Mouse (Mus musculus) urinary bladder, postnatal 14 days (tissue): Measurements from ENCODE around the gene Ntrk3.

ENCODE experiments used
- DNase-seq: peaks from one replicate; pipeline ENCODE4 v3.0.0; 2021; ENCODE audit warnings: low spot score

Ntrk3 gene

GRCm38 (mm10) chr7:78361341-78362309, 376.2 kb downstream of the Ntrk3 start:
- DNase-seq, result no peak

- no peak for DNase-seq
Measured at GRCm38 (mm10) chr7:78347464-78347863, 390.3 kb downstream of the Ntrk3 start.

DNA sequence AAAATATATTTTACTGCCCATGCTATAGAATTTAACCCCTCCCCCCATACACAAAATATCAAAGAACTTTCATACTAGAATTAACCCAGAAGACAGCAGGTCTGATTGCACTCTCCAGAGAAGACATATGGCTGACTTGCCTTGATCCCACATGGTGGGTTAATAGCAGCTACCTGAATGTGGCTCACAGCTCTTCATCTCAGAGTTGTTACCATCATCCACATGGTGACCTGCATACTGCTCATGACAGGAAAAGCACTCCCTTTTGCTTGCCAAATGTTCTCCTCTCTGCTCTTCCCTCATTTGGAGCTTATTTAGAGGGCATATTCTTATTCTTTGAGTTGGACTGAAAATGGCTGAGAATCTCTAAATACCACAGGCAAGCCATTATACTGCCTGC, 404.4 kb downstream of the Ntrk3 start:
- DNase-seq, result no peak

DNA sequence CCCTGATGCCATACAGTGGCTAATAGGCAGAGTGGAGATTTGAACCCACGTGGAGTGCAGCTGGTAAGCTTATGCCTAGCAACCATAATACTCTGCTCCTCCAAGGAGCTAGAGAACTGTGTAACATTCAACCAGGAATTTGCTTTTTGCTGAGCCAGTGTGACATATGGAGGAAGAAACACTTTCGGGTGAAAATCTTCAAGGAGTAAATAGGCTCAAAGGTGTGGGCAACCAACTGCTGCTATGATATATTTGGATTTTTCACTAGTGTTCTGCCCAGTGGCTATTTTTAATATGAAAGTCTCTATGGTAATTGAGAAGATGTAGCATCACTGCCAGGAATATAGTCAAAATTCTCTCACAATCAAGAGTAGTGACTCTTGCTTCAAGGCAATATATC, 409.5 kb downstream of the Ntrk3 start:
- no peak for DNase-seq

GRCm38 (mm10) chr7:78326185-78326584, 411.6 kb downstream of the Ntrk3 start:
- no peak for DNase-seq

DNA sequence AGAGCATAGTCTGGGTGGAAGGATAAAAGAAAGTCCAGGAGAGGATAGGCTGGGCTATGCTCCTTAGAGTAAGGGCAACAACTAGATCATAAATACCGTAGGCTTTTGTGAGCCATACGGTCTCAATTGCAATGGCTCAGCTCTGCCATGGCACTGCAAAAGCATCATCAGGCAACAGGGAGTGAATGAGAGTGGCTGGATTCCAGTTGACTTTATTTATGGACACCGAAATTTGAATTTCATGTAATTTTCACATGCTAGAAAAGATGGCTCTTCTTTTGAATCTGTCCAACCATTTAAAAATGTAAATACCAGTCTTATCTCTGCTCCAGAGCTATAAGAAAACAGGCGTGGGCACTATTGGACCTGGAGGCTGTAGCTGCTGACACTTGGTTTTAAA, 419.2 kb downstream of the Ntrk3 start:
- DNase-seq, result no peak

DNA sequence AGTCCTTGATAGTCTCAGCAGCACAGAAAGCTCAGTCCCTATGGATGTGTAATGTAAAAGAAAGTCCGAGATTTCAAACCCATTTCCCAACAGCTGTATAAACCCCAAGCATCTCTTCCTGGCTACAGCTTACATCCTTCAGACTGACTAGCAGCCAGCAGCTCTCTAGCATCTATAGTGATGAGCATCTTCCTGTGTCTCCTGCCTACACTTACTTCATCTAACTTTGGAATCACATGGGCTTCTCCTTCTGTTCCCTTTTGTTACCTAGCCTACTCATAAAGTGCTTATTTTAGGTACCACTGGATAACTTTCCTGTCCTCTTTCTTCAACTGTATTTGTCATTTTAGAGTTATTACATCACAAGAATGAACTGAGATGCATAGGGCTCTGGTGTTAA, 432.0 kb downstream of the Ntrk3 start:
- DNase-seq, result no peak

DNA sequence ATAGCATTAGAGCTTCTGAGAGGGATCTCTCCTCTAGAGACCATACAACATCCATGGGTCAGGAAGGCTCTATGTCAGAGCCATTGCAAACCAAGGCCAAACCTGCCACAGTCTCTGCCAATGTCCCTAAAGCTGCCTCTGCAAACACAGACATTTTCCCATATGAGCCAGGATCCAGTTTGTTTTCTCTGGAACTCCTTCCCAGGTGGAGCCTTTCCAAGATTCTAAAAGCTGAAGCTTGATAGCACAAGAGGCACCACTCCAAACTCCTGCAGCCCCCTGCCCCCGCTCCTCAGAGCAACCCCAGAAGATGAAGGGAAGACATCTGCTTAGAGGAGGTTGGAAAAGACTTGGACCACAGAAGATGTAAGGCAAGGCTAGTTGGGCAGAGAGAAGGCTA, 432.8 kb downstream of the Ntrk3 start:
- DNase-seq, result no peak

DNA sequence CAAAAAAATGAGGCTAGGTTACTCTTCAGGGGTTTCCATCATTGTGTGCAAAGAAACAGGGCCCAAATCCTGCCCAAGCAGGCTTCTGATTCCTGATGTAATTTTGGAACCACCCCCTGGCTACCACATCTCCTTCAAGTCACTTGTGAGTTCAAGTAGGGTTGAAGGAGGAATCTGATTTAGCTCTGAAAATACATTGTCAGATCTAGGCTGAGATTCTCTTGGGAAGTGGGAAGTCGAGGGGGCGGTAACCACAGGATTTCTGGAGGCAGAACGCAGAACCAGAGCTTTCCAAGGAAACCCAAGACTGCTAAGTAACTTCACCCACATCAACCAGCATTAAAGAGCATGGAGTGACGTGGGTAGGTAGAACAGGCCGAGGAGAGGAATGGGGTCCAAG, 440.5 kb downstream of the Ntrk3 start:
- no peak for DNase-seq

- no peak for DNase-seq
Measured at GRCm38 (mm10) chr7:78294322-78294721, 443.5 kb downstream of the Ntrk3 start.

DNA sequence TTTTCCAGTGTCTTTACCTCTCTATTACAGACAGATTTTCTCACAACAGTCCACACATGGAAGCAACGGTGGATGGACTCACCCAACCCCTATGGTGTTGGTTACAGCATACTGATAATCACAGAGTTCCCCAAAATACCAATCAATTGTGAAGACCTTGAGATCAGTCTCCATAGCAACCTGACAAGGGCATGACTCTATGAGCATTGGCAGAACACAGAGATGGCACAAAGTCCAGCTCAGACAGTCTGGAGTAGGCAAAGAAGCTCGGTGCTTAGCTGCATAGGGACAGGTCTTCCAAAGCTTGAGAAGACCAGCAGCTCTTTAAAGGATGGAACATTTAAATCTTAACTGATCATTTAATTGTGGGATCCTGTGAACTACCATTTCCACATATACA, 447.6 kb downstream of the Ntrk3 start:
- DNase-seq, result no peak

DNA sequence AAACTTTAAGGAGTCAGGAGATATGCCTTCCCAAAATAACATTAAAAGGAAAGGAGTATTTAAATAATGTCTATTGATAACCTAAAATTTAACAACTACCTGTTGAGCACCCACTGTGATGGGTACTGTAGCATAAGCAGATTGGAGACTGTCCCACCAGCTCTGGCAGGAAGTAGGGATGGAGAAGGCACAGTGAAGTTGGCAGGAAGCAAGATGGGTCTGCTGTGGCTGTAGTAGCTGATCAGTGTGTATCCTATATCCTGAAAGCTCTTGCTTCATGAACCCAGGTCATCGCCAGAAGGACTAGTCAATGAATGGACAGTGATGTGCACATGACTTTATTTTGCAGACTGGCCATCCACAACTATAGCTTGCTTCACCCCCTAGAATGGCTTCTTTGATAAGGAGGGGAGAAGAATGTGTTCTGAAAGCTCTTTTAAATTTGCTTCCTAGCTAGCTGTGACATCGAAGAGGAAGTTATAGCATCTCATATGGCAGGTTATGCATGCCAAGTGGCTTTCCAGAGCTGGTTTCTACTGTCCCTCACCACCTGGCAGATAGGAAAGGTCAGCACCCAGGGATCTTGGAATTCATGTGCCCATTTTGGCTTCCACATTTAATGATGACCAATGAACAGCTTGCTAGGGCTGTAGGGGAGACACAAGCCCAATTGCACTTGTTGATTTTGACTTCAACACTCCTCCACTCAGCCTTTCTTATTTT, 451.1 kb downstream of the Ntrk3 start:
- DNase-seq, result no peak

- no peak for DNase-seq
Measured at GRCm38 (mm10) chr7:78269506-78270250, 468.1 kb downstream of the Ntrk3 start.

GRCm38 (mm10) chr7:78267461-78268007, 470.3 kb downstream of the Ntrk3 start:
- DNase-seq, result no peak

DNA sequence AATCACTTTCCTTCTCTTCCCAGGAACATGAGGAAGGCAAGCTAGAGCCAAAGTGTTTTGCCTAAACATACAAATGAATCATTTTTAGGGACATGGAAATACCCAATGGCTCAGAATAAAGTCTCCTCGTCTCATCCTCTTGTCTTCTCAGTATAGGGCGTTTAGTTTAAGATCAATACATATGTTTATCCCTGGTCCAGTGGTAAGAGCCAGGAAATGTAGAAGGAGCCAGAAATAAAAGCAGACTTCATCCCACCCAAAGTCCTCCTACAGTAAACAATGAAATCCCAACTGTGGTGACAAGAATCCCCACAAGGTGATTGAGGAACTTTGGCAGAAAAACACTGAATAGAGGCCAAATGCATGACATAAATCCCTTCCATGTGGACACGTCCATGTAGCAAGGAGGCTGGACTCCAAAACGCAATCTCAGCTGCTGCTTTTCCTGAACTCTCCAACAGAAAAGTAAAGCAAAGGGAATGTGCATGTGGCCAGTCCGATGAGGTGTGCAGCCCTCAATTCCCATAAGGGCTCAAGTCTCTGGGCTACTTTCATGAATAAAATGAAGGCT, 473.3 kb downstream of the Ntrk3 start:
- no peak for DNase-seq

GRCm38 (mm10) chr7:78261420-78262125, 476.2 kb downstream of the Ntrk3 start:
- DNase-seq, result no peak

GRCm38 (mm10) chr7:78258151-78258550, 479.7 kb downstream of the Ntrk3 start:
- DNase-seq, result no peak

DNA sequence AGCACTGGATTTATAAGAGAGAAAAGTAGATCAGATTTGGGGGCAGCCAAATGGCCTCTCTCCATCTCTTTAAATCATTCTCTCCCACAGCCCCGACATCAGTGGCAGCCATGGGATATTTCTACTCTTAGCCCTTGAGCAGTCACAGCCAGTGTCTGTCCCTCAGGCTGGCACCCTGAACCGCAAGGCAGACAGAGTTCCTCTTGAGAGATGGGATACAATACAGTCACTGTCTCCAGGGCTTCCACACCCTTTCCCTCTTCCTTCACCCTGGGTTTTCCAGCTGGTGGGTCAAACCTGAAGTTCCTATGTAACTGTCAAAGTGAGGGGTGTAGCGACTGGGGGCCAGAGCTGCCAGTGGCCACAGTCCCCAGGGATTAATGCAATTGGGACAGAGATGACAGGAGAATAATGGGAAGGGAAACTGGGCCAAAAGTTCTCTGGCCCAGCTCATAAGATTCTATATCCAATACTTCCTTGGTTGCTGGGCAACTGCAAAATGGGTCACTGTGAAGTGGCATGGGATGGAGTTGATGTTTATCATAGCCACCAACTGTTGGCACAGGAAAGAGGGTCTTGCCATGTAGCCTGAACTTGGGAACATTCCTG, 483.9 kb downstream of the Ntrk3 start:
- DNase-seq, result no peak

DNA sequence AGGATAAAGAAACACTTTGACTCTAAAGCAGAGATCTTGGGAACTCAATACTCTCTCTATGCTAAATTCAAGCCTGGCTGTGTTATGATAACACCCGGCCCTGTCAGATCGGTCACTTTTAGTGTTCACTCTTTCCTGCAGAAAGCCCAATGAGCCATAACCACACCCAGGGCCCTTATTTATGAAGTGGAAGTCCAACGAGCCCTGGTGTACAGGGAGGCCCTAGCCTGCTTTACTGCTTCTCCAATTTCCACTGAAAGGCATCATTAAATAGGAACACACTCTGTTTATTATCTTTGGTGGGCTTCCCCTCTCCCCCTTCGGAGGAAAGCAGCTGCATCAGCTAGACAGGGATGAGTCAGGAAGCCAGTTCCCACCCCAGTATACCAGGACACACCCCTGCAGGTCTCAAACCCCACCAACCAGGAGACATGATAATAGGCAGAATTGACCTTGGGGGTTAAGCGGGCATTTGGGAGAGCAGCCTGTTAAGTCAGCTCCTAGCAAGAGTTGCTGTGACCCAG, 489.6 kb downstream of the Ntrk3 start:
- no peak for DNase-seq

GRCm38 (mm10) chr7:78239012-78239411, 498.8 kb downstream of the Ntrk3 start:
- DNase-seq, result no peak

DNA sequence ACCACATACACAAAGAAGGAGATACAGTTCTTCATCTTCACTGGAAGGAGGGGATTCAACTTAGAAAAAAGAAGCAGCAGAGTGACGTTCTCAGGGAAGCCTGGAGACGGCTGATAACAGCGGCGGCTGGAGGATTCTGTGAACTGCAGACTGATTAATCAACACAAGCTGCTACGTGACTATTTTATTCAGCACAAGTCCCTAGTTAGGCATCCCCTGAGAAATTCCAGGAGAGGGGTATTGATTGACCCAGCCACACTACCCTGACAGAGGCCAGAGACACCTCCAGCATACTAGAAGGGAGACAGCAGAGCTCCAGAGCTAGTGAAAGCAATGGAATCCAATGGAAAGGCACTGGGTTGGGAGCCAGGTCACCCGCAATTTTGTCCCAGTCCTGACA, 516.1 kb downstream of the Ntrk3 start:
- DNase-seq, result no peak
